Mouse (Mus musculus) embryonic fibroblast, embryonic 13.5 days (primary cell): ENCODE data around the gene Pgr15l. TPM values are rescaled to one million over a fixed set of nuclear protein-coding genes. Genes with fewer than 3 reads are reported as not detected.

Source experiments
- H3K27ac ChIP-seq: 2 replicates; pipeline ENCODE4 v1.5.1; 2012; ENCODE audit warnings: low read length, control low read depth, inconsistent platforms; ENCODE audit not compliant: insufficient read depth
- H3K4me1 ChIP-seq: 2 replicates; pipeline ENCODE4 v1.6.1; 2011; ENCODE audit warnings: low read length; ENCODE audit not compliant: control insufficient read depth, insufficient read depth
- H3K4me3 ChIP-seq: 2 replicates; pipeline ENCODE4 v1.5.1; 2011; ENCODE audit warnings: mild to moderate bottlenecking, control low read depth, low read length; ENCODE audit not compliant: insufficient read depth
- CTCF ChIP-seq: IDR thresholded peaks from 2 replicates; pipeline ENCODE4 v1.5.1; 2011; ENCODE audit warnings: mild to moderate bottlenecking, control low read depth, low read length, moderate library complexity, borderline replicate concordance; ENCODE audit not compliant: insufficient read depth
- POLR2A ChIP-seq: IDR thresholded peaks from 2 replicates; pipeline ENCODE4 v1.6.1; 2011; ENCODE audit warnings: low read depth, mild to moderate bottlenecking, control low read depth, low read length, moderate library complexity
- polyA plus RNA-seq: library from polyadenylated mRNA; stranded (reverse); fragments of >200 nt; gene quantifications from 2 replicates; pipeline ENCODE4 v1.2.4, GENCODE M21; 2011; ENCODE audit warnings: low read depth; ENCODE audit not compliant: missing spikeins, insufficient read length

Pgr15l gene
- not detected in 2 replicates for polyA plus RNA-seq

- Histone ChIP-seq H3K4me1 (no peaks in the 10 kb centered on the region), H3K27ac (no peak within 1 kb of the TSS), H3K4me3 (no peak within 1 kb of the TSS)
- TF ChIP-seq CTCF: no peak
- no peak for TF ChIP-seq POLR2A
These were observed at the start of gene Pgr15l for GRCm38 (mm10) chrX:97072369-97072768. Pgr15l (plus strand) TSS chrX:97072596.

- H3K4me1 ChIP-seq: no peaks in the 10 kb centered on the region
- no peak for TF ChIP-seq CTCF
- TF ChIP-seq POLR2A: no peak
- no peak overlapping the region for H3K4me3 ChIP-seq
- H3K27ac ChIP-seq: no peak overlapping the region
These were observed 44.9 kb upstream of the Pgr15l start for GRCm38 (mm10) chrX:97027540-97027939.

DNA sequence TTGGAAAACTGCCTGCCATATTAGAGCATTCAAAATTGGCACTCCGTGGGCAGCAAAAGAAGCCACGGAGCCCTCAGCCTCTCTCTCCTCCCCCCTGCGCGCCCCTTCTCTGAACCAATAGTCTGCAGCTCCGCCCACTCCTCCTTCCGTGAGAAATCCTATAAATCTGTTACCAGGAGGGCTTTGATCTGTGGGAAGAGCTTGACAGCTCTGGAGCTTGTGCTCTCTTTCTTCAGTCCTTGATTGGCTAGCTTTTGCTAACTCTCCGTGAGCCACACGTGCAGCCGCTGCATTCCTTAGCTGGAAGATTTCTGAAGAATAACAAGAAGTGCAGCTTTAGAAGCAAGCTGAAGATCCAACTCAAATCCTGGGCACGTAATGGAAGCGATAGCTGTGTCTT lies 2.6 kb upstream of the Pgr15l start:
- no peak overlapping the region for H3K27ac ChIP-seq
- H3K4me1 ChIP-seq: no peaks in the 10 kb centered on the region
- H3K4me3 ChIP-seq: no peak overlapping the region
- no peak for TF ChIP-seq CTCF
- no peak for TF ChIP-seq POLR2A
